Mouse (Mus musculus) bone marrow macrophage, adult 2 months (primary cell): ENCODE measurements around the gene Cadm2.

Experiments
- CTCF ChIP-seq: IDR thresholded peaks from 2 replicates; pipeline ENCODE4 v1.5.1; 2012; ENCODE audit warnings: low read depth, mild to moderate bottlenecking, low read length, moderate library complexity
- POLR2A ChIP-seq: IDR thresholded peaks from 2 replicates; pipeline ENCODE4 v1.6.1; 2012; ENCODE audit warnings: mild to moderate bottlenecking, low read depth, low read length, borderline replicate concordance

- TF ChIP-seq POLR2A (no peak), CTCF (no peak)
Measured at GRCm38 (mm10) chr16:67617811-67618210, 2.9 kb downstream of the Cadm2 start.
